Mouse (Mus musculus) C2C12 (cell line): ENCODE results near the gene Tppp. TPM values are rescaled to one million over a fixed set of nuclear protein-coding genes. Genes with fewer than 3 reads are reported as not detected.

Experiments used
- H3K27me3 ChIP-seq: one replicate; pipeline ENCODE4 v1.6.1; 2011; ENCODE audit not compliant: control insufficient read depth, insufficient read depth, insufficient read length
- H3K36me3 ChIP-seq: one replicate; pipeline ENCODE4 v1.6.1; 2011; ENCODE audit not compliant: control insufficient read depth, insufficient read depth
- H3K4me3 ChIP-seq: one replicate; pipeline ENCODE4 v1.5.1; 2011; ENCODE audit warnings: mild to moderate bottlenecking, control low read depth; ENCODE audit not compliant: poor library complexity, insufficient read depth, severe bottlenecking
- H3K79me2 ChIP-seq: one replicate; pipeline ENCODE4 v1.6.1; 2011; ENCODE audit not compliant: control insufficient read depth, insufficient read depth
- H3K79me3 ChIP-seq: one replicate; pipeline ENCODE4 v1.6.1; 2011; ENCODE audit warnings: low read depth, control low read depth
- H3ac ChIP-seq: one replicate; pipeline ENCODE3; 2011; ENCODE audit warnings: low read depth; ENCODE audit not compliant: control insufficient read depth, insufficient read length
- CEBPB ChIP-seq: IDR thresholded peaks from one replicate; pipeline ENCODE4 v1.6.1; 2011; ENCODE audit warnings: low read depth, mild to moderate bottlenecking, control low read depth, moderate library complexity
- CTCF ChIP-seq: IDR thresholded peaks from one replicate; pipeline ENCODE4 v1.5.1; 2011; ENCODE audit not compliant: control insufficient read depth, insufficient read depth, insufficient read length
- FOSL1 ChIP-seq: IDR thresholded peaks from one replicate; pipeline ENCODE4 v1.8.0; 2011; ENCODE audit warnings: mild to moderate bottlenecking, low read length; ENCODE audit not compliant: poor library complexity, insufficient read depth, severe bottlenecking
- MAX ChIP-seq: IDR thresholded peaks from one replicate; pipeline ENCODE4 v1.6.1; 2011; ENCODE audit warnings: mild to moderate bottlenecking, control low read depth
- MYOD1 ChIP-seq: IDR thresholded peaks from one replicate; pipeline ENCODE4 v1.6.1; 2011; ENCODE audit warnings: low read depth; ENCODE audit not compliant: control insufficient read depth, insufficient read length
- MYOG ChIP-seq: IDR thresholded peaks from one replicate; pipeline ENCODE4 v1.6.1; 2011; ENCODE audit not compliant: control insufficient read depth, insufficient read length; ENCODE audit errors: extremely low read depth
- USF1 ChIP-seq: IDR thresholded peaks from one replicate; pipeline ENCODE4 v1.6.1; 2011; ENCODE audit warnings: low read depth, mild to moderate bottlenecking, control low read depth, moderate library complexity
- polyA plus RNA-seq: library from polyadenylated mRNA; unstranded; fragments of >200 nt; fragmentation: generic; extraction: Trizol; gene quantifications from one replicate; pipeline ENCODE4 v1.2.1, GENCODE M21; 2012; ENCODE audit warnings: missing spikeins

Tppp gene
- polyA plus RNA-seq, 1 experiment = 0.02 TPM

DNA sequence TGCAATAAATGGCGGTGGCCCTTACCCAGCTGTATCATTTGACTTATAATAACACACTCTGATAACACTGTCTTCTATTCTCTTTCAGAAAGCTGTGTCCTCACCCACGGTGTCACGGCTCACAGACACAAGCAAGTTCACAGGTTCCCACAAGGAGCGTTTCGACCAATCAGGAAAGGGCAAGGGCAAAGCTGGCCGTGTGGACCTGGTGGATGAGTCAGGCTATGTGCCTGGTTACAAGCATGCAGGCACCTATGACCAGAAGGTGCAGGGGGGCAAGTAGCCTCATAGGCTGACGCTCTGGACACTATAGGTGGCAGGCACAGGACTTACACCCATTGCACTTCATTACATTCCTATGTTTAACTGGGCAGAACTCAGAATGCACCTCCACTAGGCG, 21.9 kb downstream of the Tppp start:
- Histone ChIP-seq H3ac (no peak overlapping the region), H3K27me3 (peaks cover 5% of the 10 kb centered on the region), H3K79me3 (no peaks in the 10 kb centered on the region), H3K36me3 (no peaks in the 10 kb centered on the region), H3K4me3 (no peak overlapping the region), H3K79me2 (no peaks in the 10 kb centered on the region)
- no peak for TF ChIP-seq CTCF
- TF ChIP-seq CEBPB = no peak
- no peak for TF ChIP-seq USF1
- no peak for TF ChIP-seq MAX
- no peak for TF ChIP-seq MYOG
- no peak for TF ChIP-seq MYOD1
- TF ChIP-seq FOSL1 = no peak

DNA sequence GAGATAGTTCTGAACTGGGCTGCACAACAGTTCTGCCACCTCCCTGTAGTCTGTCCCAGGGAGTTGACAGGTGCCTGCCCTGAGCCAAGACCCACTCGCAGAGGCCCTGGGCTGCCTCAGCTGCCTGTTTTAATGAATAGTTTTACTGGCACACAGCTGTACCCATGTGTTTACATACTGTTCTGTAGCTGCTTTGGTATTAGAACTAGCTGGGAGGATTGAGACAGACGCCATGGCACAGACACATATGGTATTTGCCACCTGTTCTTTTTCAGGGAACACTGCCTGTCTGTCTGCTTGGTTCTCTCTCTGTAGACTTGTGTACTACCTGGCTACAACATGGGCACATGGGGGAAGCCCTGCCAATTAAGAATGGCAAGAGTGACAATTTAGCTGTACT, 25.5 kb downstream of the Tppp start:
- Histone ChIP-seq H3K27me3 (peaks cover 5% of the 10 kb centered on the region), H3ac (no peak overlapping the region), H3K36me3 (no peaks in the 10 kb centered on the region), H3K4me3 (no peak overlapping the region), H3K79me3 (no peaks in the 10 kb centered on the region), H3K79me2 (no peaks in the 10 kb centered on the region)
- TF ChIP-seq MYOG = no peak
- no peak for TF ChIP-seq USF1
- no peak for TF ChIP-seq CTCF
- TF ChIP-seq FOSL1 = no peak
- TF ChIP-seq MYOD1 = no peak
- TF ChIP-seq CEBPB = no peak
- no peak for TF ChIP-seq MAX

DNA sequence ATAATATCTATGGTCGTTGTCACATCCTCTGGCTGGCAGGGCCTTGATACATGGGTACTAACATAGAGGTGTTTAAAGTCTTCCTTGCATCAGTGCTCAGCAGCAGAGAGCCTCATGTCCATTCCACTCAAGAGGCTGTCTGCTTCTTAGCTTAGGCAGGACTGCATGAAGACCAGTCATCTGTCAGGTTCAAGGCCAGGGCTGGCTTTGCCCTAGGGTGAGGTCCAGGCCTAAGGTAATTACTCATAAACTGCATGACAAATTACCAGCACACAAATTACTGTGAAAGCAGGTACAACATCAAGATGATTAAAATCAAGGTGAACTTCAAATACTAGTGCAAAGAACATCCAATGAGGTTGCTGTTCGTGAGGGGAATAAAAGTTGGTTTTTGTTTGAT, 26.6 kb downstream of the Tppp start:
- TF ChIP-seq USF1 = no peak
- no peak for TF ChIP-seq CEBPB
- TF ChIP-seq CTCF = no peak
- TF ChIP-seq MYOD1 = no peak
- TF ChIP-seq MAX = no peak
- no peak for TF ChIP-seq FOSL1
- no peak for TF ChIP-seq MYOG
- H3K79me3 ChIP-seq = no peaks in the 10 kb centered on the region
- no peak overlapping the region for H3ac ChIP-seq
- no peaks in the 10 kb centered on the region for H3K27me3 ChIP-seq
- H3K36me3 ChIP-seq = no peaks in the 10 kb centered on the region
- H3K79me2 ChIP-seq = no peaks in the 10 kb centered on the region
- H3K4me3 ChIP-seq = no peak overlapping the region

DNA sequence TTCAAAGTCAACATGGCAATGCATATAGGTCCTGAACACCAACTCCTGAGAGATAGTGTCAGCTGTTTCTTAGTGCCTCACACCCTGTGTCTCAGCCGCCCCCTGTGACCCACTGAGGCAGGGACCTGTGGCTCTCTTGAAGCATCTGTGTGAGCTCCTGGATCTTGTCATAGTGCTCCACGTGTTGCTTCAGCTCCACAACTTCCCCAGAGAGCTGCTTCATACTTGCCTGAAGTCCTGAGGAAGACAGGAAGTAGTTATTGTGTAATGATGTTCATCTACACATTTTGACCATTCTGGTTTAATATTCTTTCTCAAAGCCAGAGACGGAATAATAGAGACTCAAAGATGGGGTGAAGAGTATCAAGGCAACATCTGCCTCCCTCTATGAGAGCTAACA, 30.7 kb downstream of the Tppp start:
- H3K36me3 ChIP-seq = no peaks in the 10 kb centered on the region
- TF ChIP-seq CTCF = no peak
- TF ChIP-seq FOSL1 = no peak
- no peak for TF ChIP-seq MYOG
- TF ChIP-seq MAX = no peak
- no peak for TF ChIP-seq CEBPB
- TF ChIP-seq USF1 = no peak
- no peak for TF ChIP-seq MYOD1

DNA sequence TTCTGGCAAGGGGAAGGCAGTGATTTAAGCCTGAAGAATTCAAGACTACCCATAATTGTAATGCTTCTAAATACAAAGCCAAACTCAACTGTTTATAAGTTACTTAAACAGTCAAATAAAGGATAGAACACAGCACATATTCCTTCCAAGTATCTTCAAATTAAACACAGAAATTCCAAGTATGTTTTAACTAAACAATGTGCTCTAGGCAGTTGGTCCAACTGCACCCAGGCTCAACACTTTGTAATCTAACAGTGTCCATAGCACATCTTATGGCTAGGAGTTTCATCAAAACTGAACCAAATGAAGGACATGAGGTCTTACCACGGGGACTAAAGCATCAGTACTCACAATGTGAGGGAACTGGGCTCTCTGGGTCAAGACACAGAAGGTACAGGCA, 47.0 kb downstream of the Tppp start:
- TF ChIP-seq CEBPB = no peak
- no peak for TF ChIP-seq CTCF
- no peak for TF ChIP-seq MYOD1
- TF ChIP-seq USF1 = no peak
- TF ChIP-seq FOSL1 = no peak
- no peak for TF ChIP-seq MAX
- TF ChIP-seq MYOG = no peak
- no peaks in the 10 kb centered on the region for H3K79me3 ChIP-seq
- no peaks in the 10 kb centered on the region for H3K36me3 ChIP-seq
- no peak overlapping the region for H3K4me3 ChIP-seq
- H3K27me3 ChIP-seq = no peaks in the 10 kb centered on the region
- no peaks in the 10 kb centered on the region for H3K79me2 ChIP-seq
- no peak overlapping the region for H3ac ChIP-seq

More for the DNA sequence above, 30.7 kb downstream of the Tppp start:
- Histone ChIP-seq H3K79me2 (no peaks in the 10 kb centered on the region), H3ac (no peak overlapping the region), H3K4me3 (no peak overlapping the region), H3K27me3 (no peaks in the 10 kb centered on the region), H3K79me3 (no peaks in the 10 kb centered on the region)

DNA sequence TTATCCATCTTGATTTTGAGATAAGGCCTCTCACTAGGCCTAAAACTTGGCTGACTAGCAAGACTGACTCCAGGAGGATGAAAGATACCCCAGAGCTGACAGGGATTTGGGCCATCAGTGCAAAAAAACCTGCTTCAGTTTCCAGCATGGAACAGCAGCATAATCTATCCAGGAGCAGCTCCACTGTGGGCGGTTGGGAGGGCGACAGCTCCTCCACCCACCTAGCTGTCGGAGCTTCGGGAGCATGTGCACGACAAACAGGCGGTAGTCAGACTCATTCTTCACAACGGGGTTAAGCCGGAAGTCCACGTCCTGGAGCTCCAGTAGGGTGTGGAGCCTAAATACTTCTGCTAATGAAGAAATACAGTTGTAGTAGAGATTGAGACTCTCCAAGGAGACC, 48.9 kb downstream of the Tppp start:
- H3K36me3 ChIP-seq = no peaks in the 10 kb centered on the region
- H3K27me3 ChIP-seq = no peaks in the 10 kb centered on the region
- TF ChIP-seq CTCF (no peak), FOSL1 (no peak), MYOD1 (no peak), CEBPB (no peak), USF1 (no peak), MYOG (no peak), MAX (no peak)
- H3ac ChIP-seq = no peak overlapping the region
- no peaks in the 10 kb centered on the region for H3K79me2 ChIP-seq
- no peak overlapping the region for H3K4me3 ChIP-seq
- no peaks in the 10 kb centered on the region for H3K79me3 ChIP-seq
